Mouse (Mus musculus) E14TG2a.4 (cell line): ENCODE data around the gene Hfe2.

Source experiments
- H3K27me3 ChIP-seq: 2 replicates; pipeline ENCODE4 v1.6.1; 2014; ENCODE audit warnings: low read length, control low read depth; ENCODE audit not compliant: insufficient read depth
- H3K36me3 ChIP-seq: 2 replicates; pipeline ENCODE4 v1.6.1; 2014; ENCODE audit warnings: low read length, control low read depth; ENCODE audit not compliant: insufficient read depth
- H3K4me1 ChIP-seq: replicated peaks from 2 replicates; pipeline ENCODE4 v1.6.1; 2014; ENCODE audit warnings: low read depth, low read length, control low read depth
- H3K4me3 ChIP-seq: replicated peaks from 2 replicates; pipeline ENCODE4 v1.5.1; 2014; ENCODE audit warnings: mild to moderate bottlenecking, low read length
- H3K9me3 ChIP-seq: 2 replicates; pipeline ENCODE4 v1.6.1; 2014; ENCODE audit warnings: low read length, control low read depth
- CTCF ChIP-seq: conservative IDR thresholded peaks from 2 replicates; pipeline ENCODE4 v1.5.1; 2014; ENCODE audit warnings: low read length
- NANOG ChIP-seq: IDR thresholded peaks from 2 replicates; pipeline ENCODE4 v1.6.1; 2014; ENCODE audit warnings: borderline replicate concordance, low read length, mixed read lengths
- POU5F1 ChIP-seq: IDR thresholded peaks from 2 replicates; pipeline ENCODE4 v1.6.1; 2014; ENCODE audit warnings: low read length, borderline replicate concordance

Hfe2 gene

DNA sequence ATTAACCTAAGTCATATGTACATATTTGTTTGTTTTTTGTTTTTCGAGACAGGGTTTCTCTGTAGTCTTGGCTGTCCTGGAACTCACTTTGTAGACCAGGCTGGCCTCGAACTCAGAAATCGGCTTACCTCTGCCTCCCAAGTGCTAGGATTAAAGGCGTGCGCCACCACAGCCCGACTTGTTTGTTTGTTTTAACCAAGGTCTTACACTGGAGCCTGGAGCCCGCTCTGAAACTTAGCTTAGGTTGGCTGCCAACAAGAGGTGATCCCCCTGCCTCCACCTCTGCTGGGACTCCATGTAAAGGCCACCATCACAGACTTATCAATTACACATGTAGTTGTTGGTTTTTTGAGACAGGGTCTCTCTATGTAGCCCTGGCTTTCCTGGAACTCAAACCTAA, 23.9 kb downstream of the Hfe2 start:
- no peak for TF ChIP-seq NANOG
- no peak for TF ChIP-seq CTCF
- TF ChIP-seq POU5F1: no peak
- H3K27me3 ChIP-seq: no peaks in the 10 kb centered on the region
- H3K4me1 ChIP-seq: peaks cover 48% of the 10 kb centered on the region
- H3K4me3 ChIP-seq: no peak overlapping the region
- H3K9me3 ChIP-seq: no peaks in the 10 kb centered on the region
- no peaks in the 10 kb centered on the region for H3K36me3 ChIP-seq

DNA sequence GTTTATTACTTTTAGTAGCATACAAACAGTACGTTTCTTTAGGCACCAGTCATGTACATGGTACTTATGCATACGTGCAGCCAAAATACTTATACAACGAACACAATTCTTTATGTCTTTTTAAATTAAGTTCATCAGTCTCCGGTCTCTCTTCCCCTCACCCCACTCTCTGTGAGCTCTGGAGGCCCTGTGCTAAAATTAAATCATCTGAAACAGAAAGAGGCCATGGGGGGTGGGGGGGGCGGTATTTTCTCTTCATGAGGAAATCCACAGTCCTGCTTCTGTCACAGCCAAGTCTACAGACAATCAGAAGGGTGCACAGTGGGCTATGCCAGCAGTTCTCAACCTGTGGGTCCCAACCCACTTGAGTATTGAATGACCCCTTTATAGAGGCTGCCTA, 24.4 kb downstream of the Hfe2 start:
- Histone ChIP-seq H3K27me3 (no peaks in the 10 kb centered on the region), H3K9me3 (no peaks in the 10 kb centered on the region), H3K4me3 (no peak overlapping the region), H3K36me3 (no peaks in the 10 kb centered on the region), H3K4me1 (peaks cover 53% of the 10 kb centered on the region)
- TF ChIP-seq NANOG (no peak), CTCF (no peak), POU5F1 (no peak)

DNA sequence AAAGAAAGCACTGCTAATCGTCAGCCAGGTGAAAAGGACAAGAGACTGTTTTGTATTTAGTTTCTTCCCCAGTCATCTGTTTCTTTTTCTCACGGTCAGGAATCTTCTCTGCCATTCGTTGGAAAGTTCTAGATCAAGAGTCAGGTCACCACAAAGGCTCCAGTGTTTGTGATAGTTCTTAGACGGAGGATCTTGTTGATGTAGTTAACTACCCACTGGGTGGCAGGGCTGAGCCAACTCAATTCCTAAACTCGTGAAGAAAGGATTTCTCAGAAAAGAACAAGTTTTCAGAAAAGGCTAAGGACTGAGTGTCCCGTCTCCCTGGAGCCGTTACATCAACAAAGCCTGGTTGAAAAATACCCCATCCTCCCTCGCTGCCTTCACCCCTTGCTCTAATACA, 26.2 kb downstream of the Hfe2 start:
- no peaks in the 10 kb centered on the region for H3K36me3 ChIP-seq
- no peaks in the 10 kb centered on the region for H3K27me3 ChIP-seq
- peak; percentile 26; the same call in 1 of the 2 replicates for TF ChIP-seq CTCF
- no peak for TF ChIP-seq NANOG
- no peak overlapping the region for H3K4me3 ChIP-seq
- H3K4me1 ChIP-seq: peaks cover 71% of the 10 kb centered on the region
- H3K9me3 ChIP-seq: no peaks in the 10 kb centered on the region

DNA sequence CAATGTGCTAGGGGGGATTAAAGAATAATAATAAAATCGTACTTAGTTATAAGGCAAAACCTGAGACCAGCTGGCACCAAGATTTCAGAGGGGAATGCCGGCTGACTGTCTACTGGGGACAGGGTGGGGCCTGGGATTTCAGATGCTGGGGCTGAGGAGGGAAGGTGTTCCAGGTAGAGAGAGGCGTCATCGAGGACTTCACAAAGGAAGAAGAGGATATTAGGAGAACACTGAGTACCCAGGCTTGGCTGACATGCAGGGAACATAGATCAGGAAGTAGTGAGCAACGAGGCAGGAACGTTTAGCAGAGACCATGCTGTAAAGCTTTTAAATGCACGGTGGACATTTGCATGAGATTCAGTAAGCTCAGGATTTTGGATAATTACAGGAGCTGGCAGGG, 26.9 kb downstream of the Hfe2 start:
- Histone ChIP-seq H3K4me3 (no peak overlapping the region), H3K36me3 (no peaks in the 10 kb centered on the region), H3K4me1 (peaks cover 76% of the 10 kb centered on the region), H3K9me3 (no peaks in the 10 kb centered on the region), H3K27me3 (no peaks in the 10 kb centered on the region)
- TF ChIP-seq NANOG (no peak), CTCF (no peak), POU5F1 (no peak)

DNA sequence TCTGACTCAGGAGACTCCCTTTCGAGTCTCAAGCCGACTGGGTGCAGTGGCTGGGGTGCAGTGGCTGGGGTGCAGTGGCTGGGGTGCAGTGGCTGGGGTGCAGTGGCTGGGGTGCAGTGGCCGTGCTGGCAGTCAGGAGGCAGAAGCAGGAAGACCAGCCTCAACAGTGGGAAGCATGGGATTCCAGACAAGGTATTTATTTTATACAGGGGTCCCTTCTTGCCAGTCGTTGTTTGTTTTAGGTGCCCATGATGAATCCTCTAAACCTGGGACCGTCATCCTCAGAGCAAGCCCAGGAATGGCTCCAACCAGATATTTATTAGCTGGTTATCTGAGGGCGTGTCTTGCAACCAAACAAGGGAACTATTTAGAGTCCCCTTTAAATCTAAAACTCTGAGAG, 28.6 kb downstream of the Hfe2 start:
- Histone ChIP-seq H3K36me3 (peaks cover 1% of the 10 kb centered on the region), H3K9me3 (no peaks in the 10 kb centered on the region), H3K4me1 (peaks cover 68% of the 10 kb centered on the region), H3K27me3 (no peaks in the 10 kb centered on the region), H3K4me3 (peak overlapping the region; percentile 48; the same call in 1 of the 2 replicates)
- no peak for TF ChIP-seq NANOG
- TF ChIP-seq CTCF: no peak
- no peak for TF ChIP-seq POU5F1

DNA sequence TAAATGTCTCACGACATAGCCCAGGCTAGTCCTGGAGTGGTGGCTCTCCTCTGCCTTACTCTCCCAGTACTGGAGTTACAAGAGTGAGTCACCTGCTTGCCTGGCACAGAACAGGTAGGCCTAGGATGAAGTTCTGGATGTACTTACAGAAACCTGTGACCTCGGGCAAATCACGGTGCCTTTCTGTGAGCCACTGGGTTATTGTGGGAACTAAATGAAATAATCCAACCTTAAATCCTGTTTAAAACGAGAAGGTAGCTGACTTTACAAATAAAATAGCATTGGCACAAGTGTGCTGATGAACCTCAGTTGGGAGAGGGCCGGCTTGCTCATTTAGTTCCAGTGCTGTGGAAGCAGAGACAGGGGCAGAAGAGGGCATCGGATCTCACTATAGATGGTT, 29.3 kb downstream of the Hfe2 start:
- no peaks in the 10 kb centered on the region for H3K27me3 ChIP-seq
- peaks cover 8% of the 10 kb centered on the region for H3K36me3 ChIP-seq
- H3K4me3 ChIP-seq: peak overlapping the region; percentile 48; the same call in 1 of the 2 replicates
- H3K4me1 ChIP-seq: peaks cover 68% of the 10 kb centered on the region
- TF ChIP-seq NANOG: no peak
- TF ChIP-seq CTCF: no peak
- no peak for TF ChIP-seq POU5F1
- no peaks in the 10 kb centered on the region for H3K9me3 ChIP-seq

DNA sequence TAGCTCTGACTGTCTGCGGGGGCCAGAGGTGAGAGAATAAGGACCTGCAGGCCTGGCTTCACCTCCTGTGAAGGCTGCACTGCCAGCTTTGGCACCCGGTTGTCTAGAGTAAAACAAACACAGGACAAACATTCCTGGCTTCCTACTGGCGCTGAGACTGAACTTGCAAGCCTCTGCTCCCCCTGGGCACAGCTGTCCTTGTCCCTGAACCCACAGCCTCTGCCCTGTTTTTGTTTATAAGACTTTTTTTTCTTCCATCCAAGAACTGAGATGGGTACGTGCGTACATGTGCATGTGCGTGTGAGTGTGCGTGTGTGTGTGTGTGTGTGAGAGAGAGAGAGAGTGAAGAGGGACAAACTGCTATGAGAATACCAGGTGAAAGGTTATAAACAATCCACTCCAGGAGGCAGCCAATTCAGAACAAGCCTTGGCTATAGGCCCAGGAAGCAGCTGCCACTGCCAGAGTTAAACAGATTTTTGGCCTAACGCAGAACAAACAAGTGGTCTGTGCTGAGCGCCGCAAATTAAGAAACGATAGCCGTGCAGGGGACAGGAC, 30.1 kb downstream of the Hfe2 start:
- TF ChIP-seq NANOG (no peak), POU5F1 (no peak)
- Histone ChIP-seq H3K27me3 (no peaks in the 10 kb centered on the region), H3K36me3 (peaks cover 16% of the 10 kb centered on the region), H3K4me1 (peaks cover 73% of the 10 kb centered on the region), H3K9me3 (no peaks in the 10 kb centered on the region), H3K4me3 (peak overlapping the region; percentile 18)

DNA sequence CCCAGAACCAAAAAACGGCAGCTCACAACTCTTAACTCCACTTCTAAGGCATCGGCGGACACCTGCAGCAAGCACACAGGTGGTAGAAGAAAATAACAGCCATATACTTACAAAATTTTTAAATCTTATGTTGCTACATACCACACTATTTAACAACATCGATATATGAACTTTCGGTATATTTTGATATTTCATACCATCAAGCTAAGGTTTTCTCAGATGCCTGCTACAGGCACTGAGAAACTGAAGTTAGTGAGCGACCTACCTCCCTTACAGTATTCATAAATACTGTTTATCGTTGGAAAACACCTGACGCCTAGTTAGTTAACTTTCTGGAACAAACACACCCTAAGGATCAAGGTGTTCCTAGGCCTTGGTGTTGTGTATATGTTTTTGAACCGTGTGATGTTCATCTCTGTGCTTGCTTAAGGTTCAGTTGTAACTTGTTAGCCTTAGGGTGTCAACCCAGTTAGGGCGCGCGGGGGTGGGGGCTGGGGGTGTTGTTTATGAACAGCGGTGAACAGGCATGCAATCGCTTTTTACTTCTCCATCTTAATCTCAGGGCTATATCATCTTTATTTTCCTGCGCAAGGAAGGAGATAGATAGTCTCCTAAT, 31.1 kb downstream of the Hfe2 start:
- no peaks in the 10 kb centered on the region for H3K27me3 ChIP-seq
- peaks cover 26% of the 10 kb centered on the region for H3K36me3 ChIP-seq
- peaks cover 73% of the 10 kb centered on the region for H3K4me1 ChIP-seq
- TF ChIP-seq NANOG: no peak
- TF ChIP-seq CTCF: no peak
- TF ChIP-seq POU5F1: no peak
- peak overlapping the region; percentile 18 for H3K4me3 ChIP-seq
- no peaks in the 10 kb centered on the region for H3K9me3 ChIP-seq

DNA sequence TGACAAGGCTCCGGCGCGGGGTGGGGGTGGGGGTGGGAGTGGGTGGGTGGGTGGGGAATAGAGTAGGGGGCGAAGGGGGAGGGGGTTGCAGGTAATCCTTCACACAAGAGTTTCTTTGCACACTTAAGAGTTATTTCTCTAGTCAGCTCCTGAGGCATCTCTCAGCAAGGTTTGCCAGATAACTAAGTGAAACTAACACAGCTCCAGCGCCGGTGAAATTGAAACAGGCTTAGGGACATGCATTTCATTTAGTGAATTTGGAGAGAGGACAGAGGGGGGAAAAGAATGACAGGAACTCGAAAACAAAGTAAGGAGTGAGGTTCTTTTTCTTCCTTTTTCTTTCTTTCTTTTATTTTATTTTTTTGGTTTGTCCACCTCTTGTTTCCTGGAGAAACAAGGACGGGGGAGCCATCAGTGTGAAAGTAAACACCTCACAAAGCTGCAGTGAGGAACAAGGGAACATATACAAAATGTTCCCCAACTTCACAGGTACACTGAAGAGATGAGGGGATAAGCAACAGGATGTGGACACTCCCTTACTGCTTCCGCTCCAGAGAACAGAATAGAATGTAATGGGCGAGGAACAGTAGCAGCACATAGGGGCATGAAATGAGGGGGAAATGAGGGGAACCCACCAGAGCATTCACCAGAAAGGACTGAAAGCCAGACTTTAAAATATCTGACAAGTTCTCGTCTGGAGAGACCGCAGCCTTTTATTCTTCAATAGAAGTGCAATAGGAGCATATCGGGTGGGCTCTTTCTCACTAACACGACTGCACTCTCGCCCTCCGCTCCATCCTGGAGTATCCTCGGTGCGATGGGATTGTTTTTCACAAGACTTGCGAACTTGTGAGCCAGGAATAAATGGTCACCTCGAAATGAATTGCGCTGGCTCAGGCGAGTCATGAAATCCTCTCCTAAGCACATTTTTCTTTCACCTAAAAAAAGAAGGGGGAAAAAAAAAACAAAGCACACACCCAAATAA, 32.0 kb downstream of the Hfe2 start:
- TF ChIP-seq POU5F1 (no peak), CTCF (no peak), NANOG (no peak)
- peaks cover 71% of the 10 kb centered on the region for H3K4me1 ChIP-seq

More for the DNA sequence above, 32.0 kb downstream of the Hfe2 start:
- peak overlapping the region; percentile 93 for H3K4me3 ChIP-seq
- no peaks in the 10 kb centered on the region for H3K27me3 ChIP-seq
- no peaks in the 10 kb centered on the region for H3K9me3 ChIP-seq
- H3K36me3 ChIP-seq: peaks cover 34% of the 10 kb centered on the region
